Mouse (Mus musculus): ENCODE measurements at regions not wholly inside any gene's neighbourhood (a gene's known extent, or its start where the extent isn't known, plus 50 kb on each side); places are given as distances from the start of the nearest gene placed in this dataset.
A peak's percentile ranks its signal among the peaks of the same experiment; 100 is the strongest.
"Not testable (repeated sequence)": the region's sequence is repeated elsewhere in the genome, so short reads cannot be mapped to it uniquely, and the experiment has no call there.

GRCm38 (mm10) chr5:129256136-129256535, 159.6 kb downstream of the Adgrd1 start:
- no peak for DNase-seq (ENCODE audit: low spot score in 2 of 2)

DNA sequence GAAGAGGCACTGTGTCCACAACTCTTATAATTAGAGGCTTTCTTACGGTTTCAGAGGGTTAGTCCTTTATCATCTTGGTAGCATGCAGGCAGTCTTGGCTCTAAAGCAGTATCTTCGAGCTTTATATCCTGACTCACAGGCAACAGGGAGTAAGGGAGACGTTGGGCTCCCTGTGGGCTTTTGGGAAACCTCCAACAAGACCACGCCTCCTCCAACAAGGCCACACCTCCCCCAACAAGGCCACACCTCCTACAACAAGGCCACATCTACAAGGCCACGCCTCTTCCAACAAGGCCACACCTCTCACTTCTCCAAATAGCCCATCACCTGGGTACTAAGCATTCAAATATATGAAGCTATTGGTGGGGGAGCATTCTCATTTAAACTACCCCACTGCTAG, 160.7 kb downstream of the Adgrd1 start:
- DNase-seq (ENCODE audit: low spot score in 2 of 2) = no peak

DNA sequence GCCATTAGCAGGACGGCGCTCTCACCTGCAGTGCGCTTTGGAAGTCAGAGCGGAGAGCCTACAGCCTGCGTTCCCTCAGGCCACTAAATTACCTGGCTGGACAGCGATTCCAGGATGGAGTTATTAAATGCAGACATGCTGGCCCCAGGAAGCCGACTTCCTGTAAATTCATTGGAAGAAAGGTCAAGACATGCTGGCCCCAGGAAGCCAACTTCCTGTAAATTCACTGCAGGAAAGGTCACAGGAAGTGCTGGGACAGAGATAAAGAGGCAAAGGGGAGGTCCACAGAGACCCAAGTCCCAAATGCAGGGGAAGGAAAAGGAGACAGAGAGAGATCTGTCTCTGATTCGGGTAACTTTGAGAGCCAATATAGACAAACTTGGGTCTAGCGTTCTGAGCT, 164.1 kb downstream of the Adgrd1 start:
- DNase-seq (ENCODE audit: low spot score in 2 of 2) = no peak

GRCm38 (mm10) chr5:129263118-129263517, 166.6 kb downstream of the Adgrd1 start:
- DNase-seq (ENCODE audit: low spot score in 2 of 2) = no peak

GRCm38 (mm10) chr5:129264363-129264762, 167.8 kb downstream of the Adgrd1 start:
- no peak for DNase-seq (ENCODE audit: low spot score in 2 of 2)

- no peak for DNase-seq (ENCODE audit: low spot score in 2 of 2)
Observed at GRCm38 (mm10) chr5:129268456-129268855, 171.9 kb downstream of the Adgrd1 start.

DNA sequence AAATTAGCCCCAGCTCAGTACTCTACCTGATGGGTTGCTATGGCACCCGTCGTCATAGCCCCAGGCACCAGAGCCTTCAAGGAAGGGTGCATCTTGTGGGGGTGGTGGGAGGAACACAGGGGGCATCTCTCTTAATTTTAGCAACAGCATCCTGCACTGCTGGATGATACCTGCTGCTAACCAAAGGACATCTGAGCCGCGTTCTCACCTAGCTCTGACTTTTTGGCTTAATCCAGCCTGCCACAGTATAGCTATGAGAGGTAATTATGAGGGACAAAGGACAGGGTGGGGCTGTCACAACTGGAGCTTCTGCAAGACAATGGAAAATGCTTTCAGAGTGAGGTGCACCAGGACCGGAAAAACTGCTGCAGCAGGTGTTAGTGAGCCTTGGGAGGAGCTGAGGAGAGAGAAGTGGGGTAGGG, 173.5 kb downstream of the Adgrd1 start:
- no peak for DNase-seq (ENCODE audit: low spot score in 2 of 2)

DNA sequence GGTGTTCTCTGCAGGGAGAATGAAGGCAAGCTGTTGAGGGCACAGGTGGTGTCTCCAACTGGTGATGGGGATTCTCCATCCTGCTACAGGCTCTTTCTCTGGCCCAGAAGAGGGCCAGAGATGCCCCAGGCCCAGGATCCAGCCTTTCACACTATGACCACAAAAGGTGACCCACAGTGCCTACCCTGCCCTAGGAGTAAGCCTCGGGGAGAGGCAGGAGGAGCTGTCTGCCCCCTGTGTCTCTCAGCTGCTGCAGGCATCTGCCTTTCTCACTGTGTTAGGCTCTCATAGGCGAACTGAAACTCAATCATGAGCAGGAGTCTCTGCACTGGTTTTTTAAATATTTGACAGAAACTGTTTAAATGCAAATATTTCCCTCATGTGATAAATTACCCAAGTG, 184.9 kb downstream of the Adgrd1 start:
- DNase-seq (ENCODE audit: low spot score in 2 of 2) = no peak

DNA sequence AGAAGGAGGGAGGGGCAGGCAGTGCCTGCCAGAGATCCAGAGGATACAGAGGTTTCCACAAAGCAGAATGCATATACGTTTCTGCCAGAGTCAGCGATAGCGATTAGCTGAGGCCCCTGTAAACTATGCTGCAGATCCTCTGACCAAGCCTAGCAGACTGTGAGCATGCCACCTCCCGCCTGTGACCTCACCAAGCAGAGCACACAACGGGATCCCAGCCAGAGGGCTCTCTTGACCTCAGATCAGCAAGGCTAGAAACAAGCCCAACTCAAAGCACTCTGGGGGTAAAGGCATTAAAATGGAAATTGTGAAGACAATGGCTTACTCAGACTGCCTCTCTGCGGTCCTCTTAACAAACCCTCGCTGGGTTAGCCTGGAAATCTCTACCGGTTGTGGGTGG, 185.6 kb downstream of the Adgrd1 start:
- DNase-seq (ENCODE audit: low spot score in 2 of 2) = no peak

- DNase-seq (ENCODE audit: low spot score in 2 of 2) = no peak
Observed at GRCm38 (mm10) chr5:129282826-129283225, 186.3 kb downstream of the Adgrd1 start.

GRCm38 (mm10) chr5:129287481-129287880, 190.9 kb downstream of the Adgrd1 start:
- no peak for DNase-seq (ENCODE audit: low spot score in 2 of 2)

DNA sequence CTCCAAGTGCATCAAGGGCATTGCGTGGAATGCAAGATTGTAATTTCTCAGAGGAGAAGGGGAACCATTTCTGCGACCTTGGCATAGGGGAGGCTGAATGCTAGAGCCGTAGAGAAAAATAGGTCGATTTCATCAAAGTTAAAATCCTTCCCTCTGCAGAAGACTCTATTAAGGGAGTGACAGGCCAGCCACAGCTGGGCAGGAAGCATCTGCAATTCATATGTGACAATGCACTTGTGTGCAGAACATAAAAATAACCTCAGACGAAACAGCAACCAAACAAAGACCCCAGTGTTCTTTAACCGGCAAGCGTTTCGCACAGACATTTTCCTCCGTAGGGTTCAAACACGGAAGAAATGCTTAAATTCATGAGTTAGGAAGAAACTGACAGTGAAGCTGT, 196.3 kb downstream of the Adgrd1 start:
- not testable (repeated sequence) for DNase-seq (ENCODE audit: low spot score in 2 of 2)

DNA sequence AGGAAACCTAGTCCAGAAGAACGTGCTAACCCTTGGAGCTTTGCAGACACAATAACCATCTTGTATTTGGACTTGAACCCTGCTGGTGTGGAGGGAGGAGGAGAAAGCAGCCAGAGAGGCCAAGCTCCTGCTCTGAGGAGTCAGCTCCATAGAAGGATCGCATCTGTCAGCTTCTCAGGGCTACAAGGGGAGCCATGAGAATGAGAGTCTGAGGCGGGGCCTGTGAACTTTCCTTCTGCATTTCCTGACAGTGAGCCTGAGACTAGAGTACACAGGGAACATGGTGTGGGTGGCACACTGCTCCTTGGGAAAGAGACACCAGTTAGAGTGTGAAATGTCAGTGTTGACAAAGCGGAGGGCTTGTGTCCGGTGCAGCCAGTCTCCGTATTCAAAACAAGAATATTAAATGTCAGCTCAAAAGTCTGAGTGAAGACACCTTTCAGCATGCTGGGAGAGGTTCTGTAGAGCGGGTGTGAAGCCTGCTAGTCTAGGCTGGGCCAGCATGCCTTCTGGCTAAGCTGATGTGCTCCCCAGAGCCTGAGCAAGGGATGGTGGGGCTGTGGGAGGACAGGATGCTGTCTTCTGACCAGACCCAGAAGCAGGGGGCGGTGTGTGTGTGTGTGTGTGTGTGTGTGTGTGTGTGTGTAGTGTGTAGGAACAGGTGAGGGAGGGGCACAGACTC, 198.5 kb downstream of the Adgrd1 start:
- peak in 1 of 2 experiments; percentile 2 for DNase-seq (ENCODE audit: low spot score in 2 of 2)

GRCm38 (mm10) chr5:129297657-129298349, 201.3 kb downstream of the Adgrd1 start:
- DNase-seq (ENCODE audit: low spot score in 2 of 2) = no peak

- no peak for DNase-seq (ENCODE audit: low spot score in 2 of 2)
Observed at GRCm38 (mm10) chr5:129298646-129299455, 202.2 kb upstream of the Sfswap start.

DNA sequence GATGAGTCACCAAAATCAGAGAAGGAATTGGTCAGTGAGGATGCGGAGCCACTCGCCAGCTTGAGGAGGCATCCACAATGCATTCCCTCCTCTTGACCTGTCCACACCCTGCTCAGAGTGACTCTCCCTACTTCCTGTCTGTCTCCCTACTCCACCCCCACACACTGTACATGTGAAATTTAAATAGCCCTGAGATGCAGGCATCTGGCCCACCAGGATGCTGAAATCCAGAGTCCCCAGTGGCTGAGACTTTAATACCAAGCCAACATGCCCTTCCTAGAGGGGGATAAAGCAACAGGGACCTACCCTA, 201.6 kb upstream of the Sfswap start:
- DNase-seq (ENCODE audit: low spot score in 2 of 2) = no peak

- no peak for DNase-seq (ENCODE audit: low spot score in 2 of 2)
Observed at GRCm38 (mm10) chr5:129300423-129300822, 200.6 kb upstream of the Sfswap start.

GRCm38 (mm10) chr5:129315626-129316025, 185.4 kb upstream of the Sfswap start:
- no peak for DNase-seq (ENCODE audit: low spot score in 2 of 2)

GRCm38 (mm10) chr5:129331094-129331523, 169.9 kb upstream of the Sfswap start:
- DNase-seq (ENCODE audit: low spot score in 2 of 2) = no peak

GRCm38 (mm10) chr5:129332014-129332413, 169.0 kb upstream of the Sfswap start:
- no peak for DNase-seq (ENCODE audit: low spot score in 2 of 2)

DNA sequence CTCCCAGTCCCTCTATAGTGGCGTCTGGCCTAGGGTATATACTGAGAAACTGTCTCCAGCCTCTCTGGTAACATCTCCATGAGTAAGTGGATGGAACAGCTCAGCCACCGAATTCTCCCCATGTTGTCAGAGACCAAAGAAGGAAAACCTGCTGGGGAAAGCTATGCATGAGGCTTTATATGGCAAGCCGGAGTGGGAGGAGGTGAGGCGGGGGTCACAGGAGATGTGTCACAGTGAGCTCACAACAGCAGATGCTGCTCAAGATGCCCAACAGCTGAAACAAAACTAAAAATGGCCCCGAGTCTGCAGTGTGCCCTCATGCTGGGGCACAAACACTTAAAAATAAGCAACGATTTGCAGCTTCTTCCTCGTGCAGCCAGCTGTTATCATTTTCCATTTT, 162.5 kb upstream of the Sfswap start:
- DNase-seq (ENCODE audit: low spot score in 2 of 2) = no peak

DNA sequence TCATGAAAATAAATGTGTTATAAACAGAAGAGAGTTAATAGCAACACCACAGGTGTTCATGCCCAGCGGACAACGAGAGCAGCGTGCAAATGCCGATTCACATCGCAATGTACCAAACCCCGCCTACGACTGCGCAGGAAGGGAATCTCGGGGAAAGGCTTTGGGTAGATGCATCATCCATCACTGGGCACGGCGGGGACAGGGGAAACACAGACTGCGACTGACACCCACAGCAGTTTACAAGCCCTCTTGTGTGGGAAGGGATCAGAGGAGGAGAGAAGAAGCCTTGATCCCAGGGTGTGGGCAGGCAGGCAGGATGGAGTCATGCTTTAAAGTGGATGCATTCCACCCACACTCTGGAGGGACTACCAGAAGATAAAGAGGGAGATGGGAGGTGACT, 157.0 kb upstream of the Sfswap start:
- DNase-seq (ENCODE audit: low spot score in 2 of 2) = no peak

DNA sequence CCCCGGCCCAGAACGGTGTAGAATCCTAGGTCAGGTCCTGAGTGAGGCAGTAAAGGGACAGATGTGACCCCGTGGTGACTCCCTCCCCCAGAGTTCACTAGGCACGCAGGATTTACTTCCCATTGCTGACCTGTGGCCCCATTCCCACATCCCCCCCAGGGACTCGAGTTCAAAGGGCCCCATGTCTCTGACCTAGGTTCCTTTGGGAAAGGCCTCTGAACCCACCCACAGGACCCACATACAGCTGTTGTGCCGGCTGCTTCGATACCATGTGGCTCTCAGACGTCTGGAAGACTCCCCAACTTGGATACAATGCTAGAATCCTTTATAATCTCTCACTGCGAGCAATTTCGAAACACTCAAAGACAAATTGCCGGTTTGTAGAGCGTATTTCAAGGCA, 151.0 kb upstream of the Sfswap start:
- no peak for DNase-seq (ENCODE audit: low spot score in 2 of 2)

All from urinary bladder, adult 18-20 months (tissue).